Comparison of ENCODE assay signal across 9 mouse cellular contexts in genomic region chr10:118758825-118759471, GRCm38 (mm10).
DNase-seq lines count a peak whose midpoint lies in the region; ATAC-seq and TF ChIP-seq lines count a peak whose summit lies in the region.
"Had no signal": no experiment of that assay in that cellular context is flagged by ENCODE, and none has a peak within 500 bp of the region (broad histone marks: within the 10 kb centered on the region; RNA-seq: fewer than 3 reads in every experiment).

No protein-coding gene starts in this region.

- peak; percentile 89 for ATAC-seq in hindbrain, embryonic 16.5 days
- ATAC-seq in stomach, postnatal 0 days (ENCODE audit: low FRiP score, low TSS enrichment): peak; percentile 59; the same call in 1 of the 2 replicates

- DNase-seq in kidney, adult 8-10 months: peak; percentile 42 to 46
- no peak for DNase-seq in kidney, postnatal 4 days
- peak; percentile 70 for DNase-seq in adrenal gland, postnatal 10 days
- DNase-seq in cerebellum, postnatal 25 days: peak; percentile 51 to 67
- DNase-seq in stomach, postnatal 0 days (ENCODE audit: low spot score): no peak
- DNase-seq in retina, postnatal 1 day: no peak
- no peak for DNase-seq in thymus, postnatal 4 days

- no peak for TF ChIP-seq CTCF in stomach, postnatal 0 days (IDR thresholded peaks at IDR 0.05; ENCODE audit: low read depth)

- H3K4me2 ChIP-seq in hindbrain, embryonic 16.5 days (ENCODE audit: low read length): peak overlapping the region; percentile 22
- H3K4me2 ChIP-seq in stomach, postnatal 0 days (replicated peaks; ENCODE audit: low read depth): no peak overlapping the region

- no peaks in the 10 kb centered on the region for H3K36me3 ChIP-seq in hindbrain, embryonic 16.5 days (ENCODE audit: control insufficient read depth, insufficient read depth, low read length)
- H3K36me3 ChIP-seq in stomach, postnatal 0 days (ENCODE audit: control insufficient read depth, insufficient read depth, low read length): no peaks in the 10 kb centered on the region

- H3K9ac ChIP-seq in hindbrain, embryonic 16.5 days (ENCODE audit: low read depth, low read length): no peak overlapping the region
- no peak overlapping the region for H3K9ac ChIP-seq in stomach, postnatal 0 days (ENCODE audit: low read length)

- no peaks in the 10 kb centered on the region for H3K27me3 ChIP-seq in hindbrain, embryonic 16.5 days (replicated peaks; ENCODE audit: control insufficient read depth, insufficient read depth, low read length)
- H3K27me3 ChIP-seq in stomach, postnatal 0 days (ENCODE audit: control insufficient read depth, insufficient read depth, low read length): no peaks in the 10 kb centered on the region

- TF ChIP-seq EP300 in stomach, postnatal 0 days (optimal IDR thresholded peaks at IDR 0.05): no peak

- H3K4me3 ChIP-seq in hindbrain, embryonic 16.5 days (ENCODE audit: low read length): no peak overlapping the region
- no peak overlapping the region for H3K4me3 ChIP-seq in stomach, postnatal 0 days (ENCODE audit: low read depth, low read length)
- H3K4me3 ChIP-seq: megakaryocyte, embryonic 14.5 days had no signal

- 74% methylated on average over 18 of the region's 18 CpGs for WGBS in hindbrain, embryonic 16.5 days
- whole genome bisulfite sequencing in stomach, postnatal 0 days: 73% methylated on average over 18 of the region's 18 CpGs

- no peaks in the 10 kb centered on the region for H3K9me3 ChIP-seq in hindbrain, embryonic 16.5 days (ENCODE audit: control insufficient read depth, low read length)
- no peaks in the 10 kb centered on the region for H3K9me3 ChIP-seq in stomach, postnatal 0 days (ENCODE audit: control insufficient read depth, low read length)

- no peak overlapping the region for H3K27ac ChIP-seq in hindbrain, embryonic 16.5 days (ENCODE audit: low read depth, low read length)
- no peak overlapping the region for H3K27ac ChIP-seq in stomach, postnatal 0 days (replicated peaks)

- H3K4me1 ChIP-seq in hindbrain, embryonic 16.5 days (ENCODE audit: control insufficient read depth, insufficient read depth, low read depth, low read length): no peaks in the 10 kb centered on the region
- no peaks in the 10 kb centered on the region for H3K4me1 ChIP-seq in stomach, postnatal 0 days (replicated peaks; ENCODE audit: control insufficient read depth, insufficient read depth)

Comparison
In these comparisons a context has a peak if more than half of its experiments do, and no peak if none do; other contexts are left out.
1. DNase-seq: peak in kidney, adult 8-10 months (2 of 2), adrenal gland, postnatal 10 days (single experiment) and cerebellum, postnatal 25 days (2 of 2); none in kidney, postnatal 4 days (0 of 2), stomach, postnatal 0 days (single experiment), retina, postnatal 1 day (single experiment) and thymus, postnatal 4 days (single experiment).